Mouse (Mus musculus): Measurements from ENCODE around the gene Tubgcp5. TPM values are rescaled to one million over a fixed set of nuclear protein-coding genes. Genes with fewer than 3 reads are reported as not detected.
"Not testable (repeated sequence)": the region's sequence is repeated elsewhere in the genome, so short reads cannot be mapped to it uniquely, and the experiment has no call there.

Gene Tubgcp5
- polyA plus RNA-seq, 2 experiments: 4.1 to 7.2 TPM

GRCm38 (mm10) chr7:55780011-55780410, 13.9 kb upstream of the Tubgcp5 start:
- Histone ChIP-seq H3K9me3 (ENCODE audit: control insufficient read depth, low read length) (no peaks in the 10 kb centered on the region), H3K4me1 (replicated peaks; ENCODE audit: control insufficient read depth in 2 of 2, insufficient read depth in 2 of 2, low read length in 1 of 2) (no peaks in the 10 kb centered on the region), H3K4me2 (ENCODE audit: low read depth) (no peak overlapping the region), H3K27me3 (ENCODE audit: control insufficient read depth, insufficient read depth, low read length) (no peaks in the 10 kb centered on the region), H3K36me3 (replicated peaks; ENCODE audit: control insufficient read depth, insufficient read depth, low read depth) (no peaks in the 10 kb centered on the region), H3K4me3 (ENCODE audit: insufficient read depth in 1 of 2, low read depth in 2 of 2, low read length in 2 of 2) (no peak overlapping the region), H3K27ac (no peak overlapping the region), H3K9ac (replicated peaks) (no peak overlapping the region)
- DNase-seq (ENCODE audit: low read depth in 3 of 3, low spot score in 3 of 3) (no peak), ATAC-seq (ENCODE audit: insufficient read depth) (no peak)
- WGBS (ENCODE audit: insufficient replicate concordance): 43% methylated on average over 4 of the region's 4 CpGs
- TF ChIP-seq CTCF (IDR thresholded peaks at IDR 0.05; ENCODE audit: low read depth) (no peak), EP300 (IDR thresholded peaks at IDR 0.05; ENCODE audit: low read depth) (no peak)

DNA sequence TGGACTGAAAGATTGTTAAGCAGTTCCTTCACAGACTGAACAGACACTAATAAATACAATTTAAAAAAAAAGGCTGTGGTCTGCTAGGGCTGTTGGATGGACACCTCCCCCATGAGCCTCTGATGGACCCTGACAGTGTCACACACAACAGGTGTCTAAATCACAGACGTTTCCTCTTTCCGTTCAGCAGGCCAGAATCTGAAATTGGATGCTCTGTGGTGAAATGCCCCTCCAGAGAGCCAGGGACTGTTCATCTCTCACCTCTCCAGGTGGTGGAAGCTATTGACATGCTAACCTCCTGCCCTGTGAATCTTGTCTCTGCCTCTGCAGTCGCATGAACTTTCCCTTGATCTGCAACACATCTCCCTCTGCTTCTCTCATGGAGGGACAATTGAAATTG, 11.5 kb upstream of the Tubgcp5 start:
- Histone ChIP-seq H3K4me2 (ENCODE audit: low read depth) (no peak overlapping the region), H3K27ac (no peak overlapping the region), H3K9me3 (ENCODE audit: control insufficient read depth, low read length) (no peaks in the 10 kb centered on the region), H3K4me3 (ENCODE audit: insufficient read depth in 1 of 2, low read depth in 2 of 2, low read length in 2 of 2) (no peak overlapping the region), H3K36me3 (replicated peaks; ENCODE audit: control insufficient read depth, insufficient read depth, low read depth) (no peaks in the 10 kb centered on the region), H3K9ac (replicated peaks) (no peak overlapping the region), H3K27me3 (ENCODE audit: control insufficient read depth, insufficient read depth, low read length) (no peaks in the 10 kb centered on the region), H3K4me1 (replicated peaks; ENCODE audit: control insufficient read depth in 2 of 2, insufficient read depth in 2 of 2, low read length in 1 of 2) (no peaks in the 10 kb centered on the region)
- ATAC-seq (ENCODE audit: insufficient read depth) (no peak), DNase-seq (ENCODE audit: low read depth in 3 of 3, low spot score in 3 of 3) (no peak)
- WGBS (ENCODE audit: insufficient replicate concordance): 28% methylated on average over 3 of the region's 3 CpGs
- no peak for TF ChIP-seq CTCF (IDR thresholded peaks at IDR 0.05; ENCODE audit: low read depth)
- TF ChIP-seq EP300 (IDR thresholded peaks at IDR 0.05; ENCODE audit: low read depth): no peak

DNA sequence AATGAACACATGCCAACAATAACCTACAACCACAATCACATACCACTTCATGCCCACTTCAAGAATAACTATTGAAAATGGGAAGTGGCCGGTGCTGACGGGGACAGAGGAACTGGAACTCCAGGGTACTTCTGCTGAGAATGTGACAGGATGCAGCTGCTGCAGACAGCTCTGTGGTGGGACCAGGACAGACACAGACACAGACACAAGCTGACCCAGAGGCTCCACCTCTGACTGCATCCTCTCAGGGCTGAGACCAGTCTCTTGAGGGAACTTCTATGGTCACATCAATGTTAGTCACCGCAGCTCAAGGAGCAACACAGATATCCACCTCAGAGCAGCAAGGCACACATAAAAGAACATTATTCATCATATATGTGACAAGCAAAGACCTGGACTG, 9.4 kb upstream of the Tubgcp5 start:
- Histone ChIP-seq H3K9me3 (ENCODE audit: control insufficient read depth, low read length) (no peaks in the 10 kb centered on the region), H3K4me3 (ENCODE audit: insufficient read depth in 1 of 2, low read depth in 2 of 2, low read length in 2 of 2) (no peak overlapping the region), H3K27me3 (ENCODE audit: control insufficient read depth, insufficient read depth, low read length) (no peaks in the 10 kb centered on the region), H3K4me2 (ENCODE audit: low read depth) (no peak overlapping the region), H3K27ac (no peak overlapping the region), H3K36me3 (replicated peaks; ENCODE audit: control insufficient read depth, insufficient read depth, low read depth) (no peaks in the 10 kb centered on the region), H3K9ac (replicated peaks) (no peak overlapping the region), H3K4me1 (replicated peaks; ENCODE audit: control insufficient read depth in 2 of 2, insufficient read depth in 2 of 2, low read length in 1 of 2) (no peaks in the 10 kb centered on the region)
- peak in 1 of 3 experiments; percentile 13 for DNase-seq (ENCODE audit: low read depth in 3 of 3, low spot score in 3 of 3)
- no peak for TF ChIP-seq EP300 (IDR thresholded peaks at IDR 0.05; ENCODE audit: low read depth)
- no peak for TF ChIP-seq CTCF (IDR thresholded peaks at IDR 0.05; ENCODE audit: low read depth)
- ATAC-seq (ENCODE audit: insufficient read depth): no peak
- 12% methylated on average over 3 of the region's 3 CpGs for WGBS (ENCODE audit: insufficient replicate concordance)

- H3K9ac ChIP-seq (replicated peaks); H3K4me3 ChIP-seq (ENCODE audit: insufficient read depth in 1 of 2, low read depth in 2 of 2, low read length in 2 of 2); H3K36me3 ChIP-seq (replicated peaks; ENCODE audit: control insufficient read depth, insufficient read depth, low read depth); ATAC-seq (ENCODE audit: insufficient read depth); H3K4me1 ChIP-seq (replicated peaks; ENCODE audit: control insufficient read depth in 2 of 2, insufficient read depth in 2 of 2, low read length in 1 of 2); H3K27ac ChIP-seq; H3K4me2 ChIP-seq (ENCODE audit: low read depth); H3K9me3 ChIP-seq (ENCODE audit: control insufficient read depth, low read length); DNase-seq (ENCODE audit: low read depth in 3 of 3, low spot score in 3 of 3); H3K27me3 ChIP-seq (ENCODE audit: control insufficient read depth, insufficient read depth, low read length): not testable (repeated sequence)
- WGBS (ENCODE audit: insufficient replicate concordance): 40% methylated on average over 5 of the region's 5 CpGs
Measured at GRCm38 (mm10) chr7:55790586-55790985, 3.4 kb upstream of the Tubgcp5 start.

DNA sequence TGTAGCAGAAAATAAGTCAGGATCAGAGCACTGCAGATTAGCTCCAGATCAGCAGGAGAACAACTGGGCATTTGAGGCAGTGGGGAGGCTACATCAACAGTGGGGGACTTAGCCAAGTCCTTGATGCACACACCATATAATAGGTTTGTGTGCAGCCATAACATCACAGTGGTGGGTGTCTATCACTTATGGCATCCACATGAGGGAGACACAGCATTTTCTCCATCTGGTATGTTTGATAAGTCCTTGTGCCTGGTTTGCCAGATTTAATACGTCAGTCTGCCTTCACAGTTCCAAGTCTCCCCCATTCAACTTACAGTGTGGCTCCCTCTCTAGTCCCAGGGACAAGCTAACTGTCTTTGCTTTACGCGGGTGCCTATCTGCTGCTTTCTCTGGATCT, 1.7 kb upstream of the Tubgcp5 start:
- WGBS (ENCODE audit: insufficient replicate concordance): 53% methylated on average over 3 of the region's 3 CpGs
- no peak overlapping the region for H3K9ac ChIP-seq (replicated peaks)
- no peak for ATAC-seq (ENCODE audit: insufficient read depth)
- no peaks in the 10 kb centered on the region for H3K9me3 ChIP-seq (ENCODE audit: control insufficient read depth, low read length)
- DNase-seq (ENCODE audit: low read depth in 3 of 3, low spot score in 3 of 3): no peak
- peaks cover 3% of the 10 kb centered on the region for H3K36me3 ChIP-seq (replicated peaks; ENCODE audit: control insufficient read depth, insufficient read depth, low read depth)
- H3K4me3 ChIP-seq (ENCODE audit: insufficient read depth in 1 of 2, low read depth in 2 of 2, low read length in 2 of 2): no peak overlapping the region
- TF ChIP-seq EP300 (IDR thresholded peaks at IDR 0.05; ENCODE audit: low read depth) (no peak), CTCF (IDR thresholded peaks at IDR 0.05; ENCODE audit: low read depth) (no peak)
- no peaks in the 10 kb centered on the region for H3K27me3 ChIP-seq (ENCODE audit: control insufficient read depth, insufficient read depth, low read length)
- H3K27ac ChIP-seq: no peak overlapping the region
- peaks cover 6 to 11% of the 10 kb centered on the region in 2 experiments for H3K4me1 ChIP-seq (replicated peaks; ENCODE audit: control insufficient read depth in 2 of 2, insufficient read depth in 2 of 2, low read length in 1 of 2)
- H3K4me2 ChIP-seq (ENCODE audit: low read depth): no peak overlapping the region
